ENCODE assay signal across 9 mouse cellular contexts in genomic region chr13:45454641-45455040, GRCm38 (mm10). TPM values are rescaled to one million over a fixed set of nuclear protein-coding genes. Genes with fewer than 3 reads are reported as not detected.
DNase-seq lines count a peak whose midpoint lies in the region; ATAC-seq and TF ChIP-seq lines count a peak whose summit lies in the region.
"Had no signal": no experiment of that assay in that cellular context is flagged by ENCODE, and none has a peak within 500 bp of the region (broad histone marks: within the 10 kb centered on the region; RNA-seq: fewer than 3 reads in every experiment).

No protein-coding gene starts in this region.

- H3K9ac ChIP-seq in hindbrain, embryonic 15.5 days, result no peak overlapping the region
- peak overlapping the region; percentile 35; the same call in 1 of the 2 replicates for H3K9ac ChIP-seq in liver, postnatal 0 days (replicated peaks)

- H3K9me3 ChIP-seq in hindbrain, embryonic 15.5 days, result no peaks in the 10 kb centered on the region
- no peaks in the 10 kb centered on the region for H3K9me3 ChIP-seq in liver, postnatal 0 days (ENCODE audit: low read length)

- WGBS in hindbrain, embryonic 15.5 days, result 24% methylated on average over 4 of the region's 4 CpGs
- WGBS in liver, postnatal 0 days (ENCODE audit: insufficient replicate concordance), result 12% methylated on average over 4 of the region's 4 CpGs

- no peak for ATAC-seq in hindbrain, embryonic 15.5 days (ENCODE audit: low FRiP score, low read depth)
- no peak for ATAC-seq in liver, postnatal 0 days
- ATAC-seq in inflammation-experienced regulatory T-cells, adult 6 months, result no peak

- no peak for TF ChIP-seq CTCF in gastrocnemius, adult 2 months (IDR thresholded peaks at IDR 0.05)
- TF ChIP-seq CTCF in liver, postnatal 0 days (IDR thresholded peaks at IDR 0.05; ENCODE audit: low read depth), result no peak

- no peak overlapping the region; the same call in 1 of the 2 replicates for H3K4me3 ChIP-seq in gastrocnemius, adult 2 months
- no peak overlapping the region for H3K4me3 ChIP-seq in hindbrain, embryonic 15.5 days
- H3K4me3 ChIP-seq in liver, postnatal 0 days (ENCODE audit: low read depth, low read length), result no peak overlapping the region

- H3K27ac ChIP-seq in gastrocnemius, adult 2 months, result peak overlapping the region; percentile 76
- H3K27ac ChIP-seq in hindbrain, embryonic 15.5 days (replicated peaks), result 0 out of 2 replicates have a peak overlapping the region, but pooled peaks have one; percentile 15
- peak overlapping the region; percentile 84 for H3K27ac ChIP-seq in liver, postnatal 0 days (ENCODE audit: low read depth)

- H3K27me3 ChIP-seq in hindbrain, embryonic 15.5 days, result no peaks in the 10 kb centered on the region
- H3K27me3 ChIP-seq in liver, postnatal 0 days (ENCODE audit: insufficient read depth, low read length), result no peaks in the 10 kb centered on the region
- H3K27me3 ChIP-seq: CH12.LX had no signal

- DNase-seq in gastrocnemius, adult 2 months, result no peak
- no peak for DNase-seq in gastrocnemius, postnatal 4 days (ENCODE audit: low spot score in 2 of 2)
- peak; percentile 35 for DNase-seq in embryo, embryonic 9.5 days (ENCODE audit: extremely low spot score)
- no peak for DNase-seq in liver, postnatal 0 days
- DNase-seq in adrenal gland, adult 8-10 months, result no peak
- DNase-seq in cerebellum, adult 18-20 months, result no peak

- peaks cover 13% of the 10 kb centered on the region for H3K4me1 ChIP-seq in hindbrain, embryonic 15.5 days (replicated peaks)
- peaks cover 35% of the 10 kb centered on the region for H3K4me1 ChIP-seq in liver, postnatal 0 days (ENCODE audit: insufficient read depth)

- no peaks in the 10 kb centered on the region for H3K36me3 ChIP-seq in hindbrain, embryonic 15.5 days
- no peaks in the 10 kb centered on the region for H3K36me3 ChIP-seq in liver, postnatal 0 days (replicated peaks; ENCODE audit: insufficient read depth, low read length)

- TF ChIP-seq EP300 in liver, postnatal 0 days (IDR thresholded peaks at IDR 0.05; ENCODE audit: low read depth), result no peak

- 0 out of 2 replicates have a peak overlapping the region, but pooled peaks have one; percentile 4 for H3K4me2 ChIP-seq in hindbrain, embryonic 15.5 days
- H3K4me2 ChIP-seq in liver, postnatal 0 days (ENCODE audit: low read depth, low read length), result peak overlapping the region; percentile 52

- intact Hi-C loops in gastrocnemius, adult 2 months (cut with DNase I), result no loop called here

RNA-seq across cellular contexts. Expression of gene Gmpr, which starts 52.6 kb away (rescaled TPM):
- 100 to 1,000 TPM; 152 to 185 TPM for total RNA-seq in gastrocnemius, adult 2 months (2021)
- 100 to 1,000 TPM; 164 to 171 TPM for total RNA-seq in gastrocnemius, postnatal 4 days (2021)
- polyA plus RNA-seq in hindbrain, embryonic 15.5 days (2015; fragmentation: Nextera tagmentation; extraction: Ambion mirVana), result 35.5 and 36.0 TPM in 2 replicates
- polyA plus RNA-seq in liver, postnatal 0 days (2015; fragmentation: Nextera tagmentation; extraction: Ambion mirVana), result 63.6 and 75.5 TPM in 2 replicates
- total RNA-seq in adrenal gland, adult 8-10 months (2022), result 10 to 100 TPM; 19.0 to 42.8 (median 24.0) TPM
- under 1 TPM in 1 of 3 experiments, not detected in 2; 0.52 TPM for polyA plus RNA-seq in inflammation-experienced regulatory T-cells, adult 6 months (2017; shearing (Covaris generic))

Comparison
In these comparisons a context has a peak if more than half of its experiments do, and no peak if none do; other contexts are left out.
1. H3K27ac ChIP-seq: peak in every context shown above with its lines; median percentile 84 in liver, postnatal 0 days; 76 in gastrocnemius, adult 2 months; 15 in hindbrain, embryonic 15.5 days.